Mouse (Mus musculus): ENCODE results near the gene 1600015I10Rik. TPM values are rescaled to one million over a fixed set of nuclear protein-coding genes. Genes with fewer than 3 reads are reported as not detected.
"Not testable (repeated sequence)": the region's sequence is repeated elsewhere in the genome, so short reads cannot be mapped to it uniquely, and the experiment has no call there.

Gene 1600015I10Rik
- polyA plus RNA-seq, 1 experiment from 2014 or later, result not detected

DNA sequence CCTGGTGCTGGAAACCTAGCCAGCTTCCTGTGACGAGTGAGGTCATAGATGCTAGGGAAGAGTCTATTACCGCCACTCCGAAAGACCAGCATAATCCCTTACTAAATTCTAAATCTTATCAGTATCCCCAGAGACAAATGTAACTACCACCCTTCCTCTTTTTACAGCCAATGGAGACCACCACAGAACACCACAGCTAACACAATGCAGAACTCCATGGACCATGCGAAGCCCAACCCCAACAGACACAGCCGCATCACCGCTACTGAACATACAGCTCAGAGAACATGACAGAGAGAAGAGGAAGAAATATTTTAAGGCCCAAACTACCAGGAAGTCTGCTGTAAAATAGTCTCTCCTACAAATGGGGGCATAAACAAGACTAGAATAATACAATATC lies 21.9 kb downstream of the 1600015I10Rik start:
- Histone ChIP-seq H3K27ac (replicated peaks; ENCODE audit: low read depth, low read length) (no peak overlapping the region), H3K9me3 (replicated peaks; ENCODE audit: control insufficient read depth, low read length) (no peaks in the 10 kb centered on the region), H3K9ac (replicated peaks; ENCODE audit: low read length) (no peak overlapping the region), H3K27me3 (ENCODE audit: control insufficient read depth, insufficient read depth, low read length) (no peaks in the 10 kb centered on the region), H3K4me1 (ENCODE audit: control insufficient read depth, insufficient read depth, low read length) (no peaks in the 10 kb centered on the region), H3K36me3 (replicated peaks; ENCODE audit: control insufficient read depth, insufficient read depth, low read depth, low read length) (no peaks in the 10 kb centered on the region), H3K4me3 (ENCODE audit: low read depth, low read length) (no peak overlapping the region), H3K4me2 (ENCODE audit: low read depth, low read length) (no peak overlapping the region)
- 82% methylated on average over 6 of the region's 6 CpGs for WGBS
- no peak for DNase-seq (ENCODE audit: low spot score)
- ATAC-seq (replicated peaks; ENCODE audit: insufficient number of reproducible peaks, low FRiP score, low TSS enrichment, low read depth), result no peak

DNA sequence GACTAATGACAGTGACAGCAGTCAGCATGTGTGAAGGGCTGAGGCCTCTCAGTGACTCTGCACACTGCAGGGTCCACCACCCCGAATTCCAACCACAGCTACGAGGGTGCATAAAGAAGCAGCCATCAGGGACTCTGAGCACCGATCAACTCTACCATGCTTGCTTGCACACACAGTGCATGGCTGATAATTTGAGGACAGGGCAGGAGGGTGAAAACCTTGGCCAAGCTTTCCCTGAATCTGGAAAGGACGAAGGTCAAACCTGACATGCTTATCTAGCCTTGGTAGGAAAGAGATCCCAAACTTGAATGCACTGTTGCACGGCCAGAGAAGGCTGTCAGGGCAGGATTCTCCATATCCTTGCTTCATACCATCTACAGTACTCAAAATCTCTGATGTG lies 23.5 kb downstream of the 1600015I10Rik start:
- Histone ChIP-seq H3K36me3 (replicated peaks; ENCODE audit: control insufficient read depth, insufficient read depth, low read depth, low read length) (no peaks in the 10 kb centered on the region), H3K27ac (replicated peaks; ENCODE audit: low read depth, low read length) (no peak overlapping the region), H3K9me3 (replicated peaks; ENCODE audit: control insufficient read depth, low read length) (no peaks in the 10 kb centered on the region), H3K4me2 (ENCODE audit: low read depth, low read length) (no peak overlapping the region), H3K4me1 (ENCODE audit: control insufficient read depth, insufficient read depth, low read length) (no peaks in the 10 kb centered on the region), H3K27me3 (ENCODE audit: control insufficient read depth, insufficient read depth, low read length) (no peaks in the 10 kb centered on the region), H3K9ac (replicated peaks; ENCODE audit: low read length) (no peak overlapping the region), H3K4me3 (ENCODE audit: low read depth, low read length) (no peak overlapping the region)
- WGBS, result 85% methylated on average over 5 of the region's 5 CpGs
- DNase-seq (ENCODE audit: low spot score), result no peak
- ATAC-seq (replicated peaks; ENCODE audit: insufficient number of reproducible peaks, low FRiP score, low TSS enrichment, low read depth), result no peak

- no peak for DNase-seq (ENCODE audit: low spot score)
- H3K9ac ChIP-seq (replicated peaks; ENCODE audit: low read length), result no peak overlapping the region
- H3K27me3 ChIP-seq (ENCODE audit: control insufficient read depth, insufficient read depth, low read length), result no peaks in the 10 kb centered on the region
- WGBS, result 85% methylated on average over 5 of the region's 5 CpGs
- no peaks in the 10 kb centered on the region for H3K36me3 ChIP-seq (replicated peaks; ENCODE audit: control insufficient read depth, insufficient read depth, low read depth, low read length)
- no peak overlapping the region for H3K27ac ChIP-seq (replicated peaks; ENCODE audit: low read depth, low read length)
- H3K4me3 ChIP-seq (ENCODE audit: low read depth, low read length), result no peak overlapping the region
- H3K9me3 ChIP-seq (replicated peaks; ENCODE audit: control insufficient read depth, low read length), result no peaks in the 10 kb centered on the region
- no peak overlapping the region for H3K4me2 ChIP-seq (ENCODE audit: low read depth, low read length)
- H3K4me1 ChIP-seq (ENCODE audit: control insufficient read depth, insufficient read depth, low read length), result no peaks in the 10 kb centered on the region
- no peak for ATAC-seq (replicated peaks; ENCODE audit: insufficient number of reproducible peaks, low FRiP score, low TSS enrichment, low read depth)
Observed at GRCm38 (mm10) chr6:48954211-48954610, 24.5 kb downstream of the 1600015I10Rik start.

DNA sequence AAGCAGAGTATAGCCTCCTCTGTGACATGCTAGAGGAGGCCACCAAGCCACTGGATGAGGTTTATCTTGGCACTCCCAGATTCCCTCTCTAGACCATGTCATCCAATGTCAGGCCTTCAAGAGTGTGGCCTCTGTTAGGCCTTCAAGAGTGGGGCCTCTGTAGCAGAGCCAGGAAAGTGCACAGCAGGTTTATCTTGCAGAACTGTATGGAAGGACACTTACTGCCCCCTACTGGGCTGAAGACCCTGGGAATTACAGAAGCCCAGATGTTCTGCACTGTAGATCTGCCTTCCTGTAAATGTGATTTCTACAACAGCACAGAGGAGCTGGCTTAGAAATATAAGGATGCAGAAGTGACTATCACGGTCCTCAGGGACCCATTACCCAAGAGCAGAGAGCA lies 25.3 kb downstream of the 1600015I10Rik start:
- Histone ChIP-seq H3K36me3 (replicated peaks; ENCODE audit: control insufficient read depth, insufficient read depth, low read depth, low read length) (no peaks in the 10 kb centered on the region), H3K4me1 (ENCODE audit: control insufficient read depth, insufficient read depth, low read length) (no peaks in the 10 kb centered on the region), H3K27me3 (ENCODE audit: control insufficient read depth, insufficient read depth, low read length) (no peaks in the 10 kb centered on the region), H3K4me2 (ENCODE audit: low read depth, low read length) (no peak overlapping the region), H3K9ac (replicated peaks; ENCODE audit: low read length) (no peak overlapping the region), H3K27ac (replicated peaks; ENCODE audit: low read depth, low read length) (no peak overlapping the region), H3K4me3 (ENCODE audit: low read depth, low read length) (no peak overlapping the region), H3K9me3 (replicated peaks; ENCODE audit: control insufficient read depth, low read length) (no peaks in the 10 kb centered on the region)
- ATAC-seq (replicated peaks; ENCODE audit: insufficient number of reproducible peaks, low FRiP score, low TSS enrichment, low read depth) (no peak), DNase-seq (ENCODE audit: low spot score) (peak; percentile 64)
- WGBS, result 29% methylated on average over 1 of the region's 1 CpGs

DNA sequence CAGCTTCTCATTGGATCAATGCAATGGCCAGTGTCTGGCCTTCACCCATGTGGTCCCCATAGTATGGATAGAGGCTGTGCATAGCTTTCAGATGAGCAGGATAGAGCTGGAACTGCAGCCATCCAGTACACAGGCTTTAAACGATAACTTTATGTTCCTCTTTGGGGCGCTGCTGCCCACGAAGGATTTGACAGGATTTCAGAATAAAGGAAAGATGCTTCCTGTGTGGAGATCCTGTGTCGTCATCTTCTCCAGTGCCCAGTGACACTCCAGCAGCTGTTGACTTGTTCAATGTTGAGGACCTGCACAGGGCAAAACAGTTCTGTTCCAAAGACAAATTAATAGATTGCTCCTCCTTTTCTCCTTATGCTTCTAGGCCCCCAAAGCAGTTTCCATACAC lies 27.1 kb downstream of the 1600015I10Rik start:
- no peaks in the 10 kb centered on the region for H3K9me3 ChIP-seq (replicated peaks; ENCODE audit: control insufficient read depth, low read length)
- H3K4me2 ChIP-seq (ENCODE audit: low read depth, low read length), result no peak overlapping the region
- H3K9ac ChIP-seq (replicated peaks; ENCODE audit: low read length), result no peak overlapping the region
- WGBS, result 90% methylated on average over 4 of the region's 4 CpGs
- H3K27me3 ChIP-seq (ENCODE audit: control insufficient read depth, insufficient read depth, low read length), result no peaks in the 10 kb centered on the region
- no peaks in the 10 kb centered on the region for H3K36me3 ChIP-seq (replicated peaks; ENCODE audit: control insufficient read depth, insufficient read depth, low read depth, low read length)
- ATAC-seq (replicated peaks; ENCODE audit: insufficient number of reproducible peaks, low FRiP score, low TSS enrichment, low read depth), result no peak
- H3K4me1 ChIP-seq (ENCODE audit: control insufficient read depth, insufficient read depth, low read length), result no peaks in the 10 kb centered on the region
- no peak overlapping the region for H3K4me3 ChIP-seq (ENCODE audit: low read depth, low read length)
- H3K27ac ChIP-seq (replicated peaks; ENCODE audit: low read depth, low read length), result no peak overlapping the region
- DNase-seq (ENCODE audit: low spot score), result no peak

- DNase-seq (ENCODE audit: low spot score) (peak; percentile 3), ATAC-seq (replicated peaks; ENCODE audit: insufficient number of reproducible peaks, low FRiP score, low TSS enrichment, low read depth) (no peak)
- Histone ChIP-seq H3K9ac (replicated peaks; ENCODE audit: low read length) (no peak overlapping the region), H3K27ac (replicated peaks; ENCODE audit: low read depth, low read length) (no peak overlapping the region), H3K4me3 (ENCODE audit: low read depth, low read length) (no peak overlapping the region), H3K9me3 (replicated peaks; ENCODE audit: control insufficient read depth, low read length) (no peaks in the 10 kb centered on the region), H3K4me1 (ENCODE audit: control insufficient read depth, insufficient read depth, low read length) (no peaks in the 10 kb centered on the region), H3K36me3 (replicated peaks; ENCODE audit: control insufficient read depth, insufficient read depth, low read depth, low read length) (no peaks in the 10 kb centered on the region), H3K4me2 (ENCODE audit: low read depth, low read length) (no peak overlapping the region), H3K27me3 (ENCODE audit: control insufficient read depth, insufficient read depth, low read length) (no peaks in the 10 kb centered on the region)
- WGBS, result 71% methylated on average over 1 of the region's 1 CpGs
Observed at GRCm38 (mm10) chr6:48958053-48958452, 28.4 kb downstream of the 1600015I10Rik start.

DNA sequence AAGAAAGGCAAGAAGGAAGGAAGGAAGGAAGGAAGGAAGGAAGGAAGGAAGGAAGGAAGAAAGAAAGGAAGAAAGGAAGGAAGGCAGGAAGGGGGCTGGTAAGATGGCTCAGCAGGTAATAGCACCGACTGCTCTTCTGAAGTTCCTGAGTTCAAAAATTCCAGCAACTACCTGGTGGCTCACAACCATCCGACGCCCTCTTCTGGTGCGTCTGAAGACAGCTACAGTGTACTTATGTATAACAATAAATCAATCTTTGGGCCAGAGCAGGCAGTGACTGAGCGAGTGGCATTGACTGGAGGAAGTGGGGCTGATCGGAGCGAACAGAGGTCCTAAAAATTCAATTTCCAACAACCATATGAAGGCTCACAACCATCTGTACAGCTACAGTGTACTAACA lies 29.5 kb downstream of the 1600015I10Rik start:
- peak; percentile 30 for DNase-seq (ENCODE audit: low spot score)
- H3K27me3 ChIP-seq (ENCODE audit: control insufficient read depth, insufficient read depth, low read length); H3K4me3 ChIP-seq (ENCODE audit: low read depth, low read length); H3K9ac ChIP-seq (replicated peaks; ENCODE audit: low read length); H3K9me3 ChIP-seq (replicated peaks; ENCODE audit: control insufficient read depth, low read length); H3K36me3 ChIP-seq (replicated peaks; ENCODE audit: control insufficient read depth, insufficient read depth, low read depth, low read length); H3K4me1 ChIP-seq (ENCODE audit: control insufficient read depth, insufficient read depth, low read length); H3K27ac ChIP-seq (replicated peaks; ENCODE audit: low read depth, low read length); H3K4me2 ChIP-seq (ENCODE audit: low read depth, low read length); ATAC-seq (replicated peaks; ENCODE audit: insufficient number of reproducible peaks, low FRiP score, low TSS enrichment, low read depth): not testable (repeated sequence)
- WGBS, result 35% methylated on average over 7 of the region's 7 CpGs

- not testable (repeated sequence) for DNase-seq (ENCODE audit: low spot score); H3K4me2 ChIP-seq (ENCODE audit: low read depth, low read length)
Observed at GRCm38 (mm10) chr6:48966696-48967095, 37.0 kb downstream of the 1600015I10Rik start.

More at GRCm38 (mm10) chr6:48966696-48967095, 37.0 kb downstream of the 1600015I10Rik start:
- H3K36me3 ChIP-seq (replicated peaks; ENCODE audit: control insufficient read depth, insufficient read depth, low read depth, low read length); H3K4me1 ChIP-seq (ENCODE audit: control insufficient read depth, insufficient read depth, low read length); H3K9me3 ChIP-seq (replicated peaks; ENCODE audit: control insufficient read depth, low read length); H3K27ac ChIP-seq (replicated peaks; ENCODE audit: low read depth, low read length); H3K9ac ChIP-seq (replicated peaks; ENCODE audit: low read length); H3K4me3 ChIP-seq (ENCODE audit: low read depth, low read length); ATAC-seq (replicated peaks; ENCODE audit: insufficient number of reproducible peaks, low FRiP score, low TSS enrichment, low read depth); H3K27me3 ChIP-seq (ENCODE audit: control insufficient read depth, insufficient read depth, low read length): not testable (repeated sequence)
- WGBS, result 91% methylated on average over 5 of the region's 5 CpGs

All from embryonic facial prominence, embryonic 11.5 days (tissue).